Mouse (Mus musculus) erythroid progenitor cell, adult 5-6 weeks (primary cell): ENCODE measurements around the gene Glra4. TPM values are rescaled to one million over a fixed set of nuclear protein-coding genes. Genes with fewer than 3 reads are reported as not detected.
"Not testable (repeated sequence)": the region's sequence is repeated elsewhere in the genome, so short reads cannot be mapped to it uniquely, and the experiment has no call there.

Experiments used
- ATAC-seq: replicated peaks from 2 replicates; pipeline ENCODE4 v1.8.0; 2016; ENCODE audit warnings: moderate number of reproducible peaks, mild to moderate bottlenecking, moderate TSS enrichment, inconsistent platforms; ENCODE audit not compliant: poor library complexity, low FRiP score, severe bottlenecking
- total RNA-seq, 2 experiments: library from RNA; stranded (forward) in 1 of 2; stranded (reverse) in 1 of 2; fragments of 150-400 nt in 1 of 2; fragments of 186-747, 209-891 nt in 1 of 2; gene quantifications; 2 replicates each; pipeline versions ENCODE4 v1.2.3 to v1.2.4; 2015 to 2017; ENCODE audit warnings: low replicate concordance in 2 of 2

Glra4 gene
- total RNA-seq, 2 experiments from 2014 or later = not detected

DNA sequence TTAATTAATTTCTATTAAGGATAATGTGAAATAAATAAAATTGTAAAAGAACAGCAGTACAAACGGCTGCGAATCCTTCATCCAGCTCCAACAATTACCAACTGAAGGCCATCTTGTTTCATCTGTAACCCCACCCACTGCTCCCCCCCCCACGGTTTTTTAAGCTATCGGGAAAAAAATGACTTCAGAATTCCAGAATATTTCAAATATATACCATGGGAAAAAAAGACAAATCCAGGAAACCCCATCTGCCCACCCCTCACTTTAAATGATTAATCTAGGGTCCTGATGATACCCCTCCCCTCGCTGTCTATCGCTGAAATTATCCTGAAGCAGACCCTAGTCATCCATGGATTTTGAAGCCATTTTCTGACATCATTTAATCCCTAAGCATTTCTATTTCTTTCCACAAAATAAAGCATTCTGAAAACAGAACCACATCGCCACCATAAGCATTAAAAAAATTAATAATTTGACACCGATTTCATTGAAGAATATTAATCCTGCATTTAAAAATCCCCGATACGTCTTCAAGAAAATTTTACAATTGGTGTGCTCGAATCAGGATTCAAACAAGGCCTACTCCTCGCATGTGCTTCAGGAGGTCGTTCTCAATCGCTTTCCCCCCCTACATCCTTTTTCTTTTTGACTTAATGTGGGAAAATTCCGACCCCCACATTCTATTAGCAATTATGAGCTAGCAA, 39.7 kb downstream of the Glra4 start:
- ATAC-seq = no peak

DNA sequence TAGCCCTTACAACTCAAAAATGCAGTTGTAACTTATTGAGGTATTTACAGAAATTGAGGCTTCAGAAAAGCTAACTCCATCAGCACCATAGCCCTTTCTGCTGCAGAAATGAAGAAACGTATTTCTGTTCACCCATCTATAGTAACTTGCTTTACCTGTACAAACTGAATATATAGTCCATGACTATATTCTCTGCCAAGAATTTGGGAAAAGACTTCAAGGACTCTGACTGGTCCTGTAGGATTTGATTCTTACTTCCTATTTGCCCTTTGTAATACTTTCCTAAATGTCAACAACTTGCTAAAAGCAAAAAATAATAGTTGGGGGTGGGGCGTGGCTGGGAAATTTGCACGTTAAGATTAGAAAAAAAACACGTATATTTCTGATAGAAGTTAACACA, 47.9 kb downstream of the Glra4 start:
- no peak for ATAC-seq

DNA sequence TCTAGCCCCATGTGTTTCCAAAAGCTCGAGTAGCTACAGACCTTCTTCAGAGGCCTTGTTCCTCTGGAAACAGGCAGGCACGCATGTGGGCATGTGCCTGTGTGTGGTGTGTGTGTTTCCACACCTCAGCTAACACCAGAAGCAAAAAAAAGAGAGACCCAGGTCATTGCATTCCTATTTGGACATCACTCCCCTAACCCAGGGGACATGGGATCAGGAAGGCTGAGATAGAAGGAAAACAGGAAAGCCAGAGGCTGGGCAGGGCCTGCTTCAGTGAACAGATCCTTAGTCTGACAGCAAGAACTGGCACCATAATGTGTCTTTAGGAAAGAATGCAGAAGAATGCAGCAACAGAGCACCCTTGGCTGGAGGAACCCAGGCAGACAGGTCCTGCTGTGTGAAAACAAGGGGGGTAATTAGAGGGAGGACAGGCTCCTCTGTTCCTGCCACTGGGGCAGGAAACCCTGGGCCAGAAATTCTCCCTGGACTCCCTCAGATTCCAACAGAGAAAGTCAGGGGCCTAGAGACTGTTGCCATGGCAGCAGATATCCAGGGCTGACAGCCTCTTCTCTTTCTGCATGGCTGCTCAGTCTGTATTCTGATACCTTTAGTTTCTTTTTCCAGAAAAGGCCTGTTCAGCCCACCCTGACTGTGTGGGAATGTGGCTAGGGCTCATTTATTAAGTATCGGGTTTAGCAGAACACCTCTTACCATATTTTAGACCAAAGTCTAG, 65.0 kb downstream of the Glra4 start:
- not testable (repeated sequence) for ATAC-seq

DNA sequence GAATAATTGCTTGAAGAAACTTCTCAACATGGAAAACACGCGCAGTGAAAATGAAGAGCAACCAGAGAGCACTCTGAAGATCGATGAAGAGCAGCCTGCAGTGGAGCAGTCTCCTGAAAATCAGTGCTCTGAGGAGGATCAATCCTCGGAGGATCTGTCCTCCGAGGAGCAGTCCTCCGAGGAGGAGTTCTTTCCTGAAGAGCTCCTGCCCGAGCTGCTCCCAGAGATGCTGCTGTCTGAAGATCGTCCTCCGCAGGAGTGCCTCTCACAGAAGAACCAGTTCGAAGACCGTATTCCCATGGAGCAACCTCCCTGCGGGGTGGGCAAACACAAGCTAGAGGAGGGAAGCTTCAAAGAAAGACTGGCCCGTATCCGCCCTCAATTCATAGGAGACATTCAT, 71.2 kb downstream of the Glra4 start:
- no peak for ATAC-seq

DNA sequence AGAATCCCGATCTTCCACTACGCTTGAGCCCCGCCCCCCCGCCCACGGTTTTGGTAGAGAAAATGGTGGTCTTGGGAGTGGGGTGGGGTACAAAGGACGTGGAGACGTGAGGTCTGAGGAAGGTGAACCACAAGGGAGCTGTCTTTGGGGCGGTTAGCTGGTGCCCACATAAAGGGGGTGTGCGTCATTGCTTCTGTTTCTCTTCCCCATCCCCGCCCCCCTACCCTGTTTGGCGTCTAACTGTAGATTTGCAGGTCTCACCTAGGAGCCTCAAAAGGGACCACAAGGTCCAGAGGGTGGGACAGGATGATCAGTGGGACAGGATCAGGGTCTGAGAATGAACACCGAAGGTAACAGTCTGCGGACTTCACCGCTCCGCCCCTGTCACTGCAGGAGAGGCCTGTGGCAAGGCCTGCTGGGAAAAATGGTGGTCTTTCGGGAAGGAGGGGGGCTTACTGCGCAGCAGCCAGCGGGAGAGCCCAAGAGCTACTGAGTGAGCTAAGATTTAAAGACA, 71.7 kb downstream of the Glra4 start:
- ATAC-seq = no peak

Other genes with a start within 250 kb of the Glra4 start
- not detected in 2 replicates for gene Kir3dl2, start 236.1 kb downstream of the Glra4 start, total RNA-seq (2015; ENCODE audit: low replicate concordance)
- not detected in 2 replicates for gene Kir3dl2, start 236.1 kb downstream of the Glra4 start, total RNA-seq (2017; ENCODE audit: low replicate concordance)
- not detected in 2 replicates for gene Tceal3, start 189.3 kb downstream of the Glra4 start, total RNA-seq (2015; ENCODE audit: low replicate concordance)
- gene Tceal3, start 189.3 kb downstream of the Glra4 start, total RNA-seq (2017; ENCODE audit: low replicate concordance) = not detected in 2 replicates
- gene Tceal1, start 72.2 kb downstream of the Glra4 start, total RNA-seq (2015; ENCODE audit: low replicate concordance) = not detected in 2 replicates
- gene Tceal1, start 72.2 kb downstream of the Glra4 start, total RNA-seq (2017; ENCODE audit: low replicate concordance) = not detected in 2 replicates
- 78.9 and 104 TPM in 2 replicates for gene Morf4l2, start 36.5 kb downstream of the Glra4 start, total RNA-seq (2015; ENCODE audit: low replicate concordance)
- 158 and 191 TPM in 2 replicates for gene Morf4l2, start 36.5 kb downstream of the Glra4 start, total RNA-seq (2017; ENCODE audit: low replicate concordance)
- gene Plp1, start 42.5 kb upstream of the Glra4 start, total RNA-seq (2015; ENCODE audit: low replicate concordance) = not detected in 2 replicates
- gene Plp1, start 42.5 kb upstream of the Glra4 start, total RNA-seq (2017; ENCODE audit: low replicate concordance) = 0.53 TPM in 1 of 2 replicates, not detected in the other
- not detected in 2 replicates for gene Rab9b, start 88.6 kb upstream of the Glra4 start, total RNA-seq (2015; ENCODE audit: low replicate concordance)
- not detected in 2 replicates for gene Rab9b, start 88.6 kb upstream of the Glra4 start, total RNA-seq (2017; ENCODE audit: low replicate concordance)
- gene H2bfm, start 147.2 kb upstream of the Glra4 start, total RNA-seq (2015; ENCODE audit: low replicate concordance) = not detected in 2 replicates
- gene H2bfm, start 147.2 kb upstream of the Glra4 start, total RNA-seq (2017; ENCODE audit: low replicate concordance) = not detected in 2 replicates
- not detected in 2 replicates for gene Tmsb15b2, start 195.4 kb upstream of the Glra4 start, total RNA-seq (2015; ENCODE audit: low replicate concordance)
- not detected in 2 replicates for gene Tmsb15b2, start 195.4 kb upstream of the Glra4 start, total RNA-seq (2017; ENCODE audit: low replicate concordance)
- gene Tmsb15l, start 196.7 kb upstream of the Glra4 start, total RNA-seq (2015; ENCODE audit: low replicate concordance) = not detected in 2 replicates
- gene Tmsb15l, start 196.7 kb upstream of the Glra4 start, total RNA-seq (2017; ENCODE audit: low replicate concordance) = not detected in 2 replicates
- not detected in 2 replicates for gene Tmsb15b1, start 196.7 kb upstream of the Glra4 start, total RNA-seq (2015; ENCODE audit: low replicate concordance)
- not detected in 2 replicates for gene Tmsb15b1, start 196.7 kb upstream of the Glra4 start, total RNA-seq (2017; ENCODE audit: low replicate concordance)
- 0.72 TPM in 1 of 2 replicates, not detected in the other for gene Zcchc18, start 213.0 kb upstream of the Glra4 start, total RNA-seq (2015; ENCODE audit: low replicate concordance)
- gene Zcchc18, start 213.0 kb upstream of the Glra4 start, total RNA-seq (2017; ENCODE audit: low replicate concordance) = 0.64 TPM in 1 of 2 replicates, not detected in the other